ENCODE assay signal across 9 mouse cellular contexts in genomic region chr15:99026259-99026658, GRCm38 (mm10). TPM values are rescaled to one million over a fixed set of nuclear protein-coding genes. Genes with fewer than 3 reads are reported as not detected.
A peak's percentile ranks its signal among the peaks of the same experiment; 100 is the strongest.
DNase-seq lines count a peak whose midpoint lies in the region; ATAC-seq lines count a peak whose summit lies in the region.
"Had no signal": no experiment of that assay in that cellular context is flagged by ENCODE, and none has a peak within 500 bp of the region (broad histone marks: within the 10 kb centered on the region; RNA-seq: fewer than 3 reads in every experiment).

No protein-coding gene starts in this region.

- H3K4me2 ChIP-seq in forebrain, embryonic 14.5 days (ENCODE audit: low read length) = no peak overlapping the region
- no peak overlapping the region for H3K4me2 ChIP-seq in forebrain, embryonic 16.5 days (ENCODE audit: low read length)
- no peak overlapping the region for H3K4me2 ChIP-seq in neural tube, embryonic 11.5 days (ENCODE audit: low read depth)
- no peak overlapping the region for H3K4me2 ChIP-seq in neural tube, embryonic 15.5 days
- H3K4me2 ChIP-seq in embryonic facial prominence, embryonic 11.5 days (ENCODE audit: low read depth, low read length) = no peak overlapping the region

- H3K4me3 ChIP-seq in forebrain, embryonic 14.5 days (ENCODE audit: low read depth, low read length) = no peak overlapping the region
- no peak overlapping the region for H3K4me3 ChIP-seq in forebrain, embryonic 16.5 days (replicated peaks; ENCODE audit: low read length)
- H3K4me3 ChIP-seq in neural tube, embryonic 11.5 days (ENCODE audit: low read depth, low read length) = no peak overlapping the region
- no peak overlapping the region for H3K4me3 ChIP-seq in neural tube, embryonic 15.5 days (replicated peaks)
- no peak overlapping the region for H3K4me3 ChIP-seq in embryonic facial prominence, embryonic 11.5 days (ENCODE audit: low read depth, low read length)

- no peaks in the 10 kb centered on the region for H3K36me3 ChIP-seq in forebrain, embryonic 14.5 days (ENCODE audit: control insufficient read depth, insufficient read depth, low read length)
- H3K36me3 ChIP-seq in forebrain, embryonic 16.5 days (ENCODE audit: control insufficient read depth, insufficient read depth) = no peaks in the 10 kb centered on the region
- no peaks in the 10 kb centered on the region for H3K36me3 ChIP-seq in neural tube, embryonic 11.5 days (ENCODE audit: control insufficient read depth, insufficient read depth, low read length)
- no peaks in the 10 kb centered on the region for H3K36me3 ChIP-seq in neural tube, embryonic 15.5 days
- no peaks in the 10 kb centered on the region for H3K36me3 ChIP-seq in embryonic facial prominence, embryonic 11.5 days (replicated peaks; ENCODE audit: control insufficient read depth, insufficient read depth, low read depth, low read length)

- DNase-seq in forebrain, embryonic 14.5 days (ENCODE audit: low spot score) = peak; percentile 48
- DNase-seq in neural tube, embryonic 11.5 days (ENCODE audit: low spot score) = peak; percentile 43
- DNase-seq in embryonic facial prominence, embryonic 11.5 days (ENCODE audit: low spot score) = peak; percentile 60
- peak; percentile 78 for DNase-seq in thymus, postnatal 4 days
- no peak for DNase-seq in gastrocnemius, postnatal 4 days (ENCODE audit: low spot score in 2 of 2)
- DNase-seq in heart, adult 11 months = no peak
- DNase-seq: adrenal gland, adult 8-10 months had no signal

- WGBS in forebrain, embryonic 14.5 days = 56% methylated on average over 4 of the region's 4 CpGs
- 67% methylated on average over 4 of the region's 4 CpGs for WGBS in forebrain, embryonic 16.5 days
- WGBS in neural tube, embryonic 11.5 days = 62% methylated on average over 4 of the region's 4 CpGs
- WGBS in neural tube, embryonic 15.5 days = 54% methylated on average over 4 of the region's 4 CpGs
- 60% methylated on average over 4 of the region's 4 CpGs for WGBS in embryonic facial prominence, embryonic 11.5 days

- peaks cover 12% of the 10 kb centered on the region for H3K4me1 ChIP-seq in forebrain, embryonic 14.5 days (ENCODE audit: control insufficient read depth, insufficient read depth, low read length)
- peaks cover 18% of the 10 kb centered on the region for H3K4me1 ChIP-seq in forebrain, embryonic 16.5 days (replicated peaks; ENCODE audit: control insufficient read depth, insufficient read depth, low read length)
- H3K4me1 ChIP-seq in neural tube, embryonic 11.5 days (ENCODE audit: control insufficient read depth, insufficient read depth, low read length) = peaks cover 8% of the 10 kb centered on the region
- peaks cover 18% of the 10 kb centered on the region for H3K4me1 ChIP-seq in neural tube, embryonic 15.5 days
- H3K4me1 ChIP-seq in embryonic facial prominence, embryonic 11.5 days (ENCODE audit: control insufficient read depth, insufficient read depth, low read length) = no peaks in the 10 kb centered on the region

- no peak overlapping the region for H3K27ac ChIP-seq in forebrain, embryonic 14.5 days (ENCODE audit: low read depth, low read length)
- H3K27ac ChIP-seq in forebrain, embryonic 16.5 days (ENCODE audit: low read length) = no peak overlapping the region
- H3K27ac ChIP-seq in neural tube, embryonic 11.5 days (ENCODE audit: low read depth, low read length) = no peak overlapping the region
- no peak overlapping the region for H3K27ac ChIP-seq in neural tube, embryonic 15.5 days (replicated peaks)
- H3K27ac ChIP-seq in embryonic facial prominence, embryonic 11.5 days (replicated peaks; ENCODE audit: low read depth, low read length) = no peak overlapping the region

- ATAC-seq in forebrain, embryonic 14.5 days = no peak
- no peak for ATAC-seq in forebrain, embryonic 16.5 days
- ATAC-seq in neural tube, embryonic 11.5 days (ENCODE audit: insufficient read depth, low FRiP score, low TSS enrichment) = no peak
- no peak for ATAC-seq in neural tube, embryonic 15.5 days (ENCODE audit: low FRiP score)
- no peak for ATAC-seq in embryonic facial prominence, embryonic 11.5 days (replicated peaks; ENCODE audit: insufficient number of reproducible peaks, low FRiP score, low TSS enrichment, low read depth)

- H3K9ac ChIP-seq in forebrain, embryonic 14.5 days (ENCODE audit: low read length) = no peak overlapping the region
- no peak overlapping the region for H3K9ac ChIP-seq in forebrain, embryonic 16.5 days (replicated peaks; ENCODE audit: low read depth, low read length)
- H3K9ac ChIP-seq in neural tube, embryonic 11.5 days (ENCODE audit: low read length) = no peak overlapping the region
- H3K9ac ChIP-seq in neural tube, embryonic 15.5 days (replicated peaks) = no peak overlapping the region
- H3K9ac ChIP-seq in embryonic facial prominence, embryonic 11.5 days (replicated peaks; ENCODE audit: low read length) = no peak overlapping the region

- no peaks in the 10 kb centered on the region for H3K27me3 ChIP-seq in forebrain, embryonic 14.5 days (replicated peaks; ENCODE audit: control insufficient read depth, insufficient read depth, low read length)
- H3K27me3 ChIP-seq in forebrain, embryonic 16.5 days (replicated peaks; ENCODE audit: control insufficient read depth, insufficient read depth, low read length) = no peaks in the 10 kb centered on the region; the same call in 1 of the 2 replicates
- H3K27me3 ChIP-seq in neural tube, embryonic 11.5 days (ENCODE audit: control insufficient read depth, insufficient read depth, low read length) = no peaks in the 10 kb centered on the region
- peaks cover 18% of the 10 kb centered on the region for H3K27me3 ChIP-seq in neural tube, embryonic 15.5 days (replicated peaks)
- no peaks in the 10 kb centered on the region for H3K27me3 ChIP-seq in embryonic facial prominence, embryonic 11.5 days (ENCODE audit: control insufficient read depth, insufficient read depth, low read length)

- H3K9me3 ChIP-seq in forebrain, embryonic 14.5 days (replicated peaks; ENCODE audit: control insufficient read depth, low read length) = peaks cover 2% of the 10 kb centered on the region; the same call in 1 of the 2 replicates
- no peaks in the 10 kb centered on the region for H3K9me3 ChIP-seq in forebrain, embryonic 16.5 days (ENCODE audit: control insufficient read depth, low read length)
- H3K9me3 ChIP-seq in neural tube, embryonic 11.5 days (ENCODE audit: control insufficient read depth, low read length) = no peaks in the 10 kb centered on the region; the same call in 1 of the 2 replicates
- H3K9me3 ChIP-seq in neural tube, embryonic 15.5 days (replicated peaks) = no peaks in the 10 kb centered on the region
- H3K9me3 ChIP-seq in embryonic facial prominence, embryonic 11.5 days (replicated peaks; ENCODE audit: control insufficient read depth, low read length) = no peaks in the 10 kb centered on the region

RNA-seq across cellular contexts. Expression of gene Tuba1c, which starts 3.4 kb away (rescaled TPM):
- 56.7 and 93.1 TPM in 2 replicates for polyA plus RNA-seq in forebrain, embryonic 14.5 days (2014; fragmentation: Nextera tagmentation; extraction: Ambion mirVana)
- polyA plus RNA-seq in forebrain, embryonic 16.5 days (2015; fragmentation: Nextera tagmentation; extraction: Ambion mirVana) = 42.1 and 48.9 TPM in 2 replicates
- polyA plus RNA-seq in neural tube, embryonic 11.5 days (2014; fragmentation: Nextera tagmentation; extraction: Ambion mirVana) = 109 and 112 TPM in 2 replicates
- polyA plus RNA-seq in neural tube, embryonic 15.5 days (2015; fragmentation: Nextera tagmentation; extraction: Ambion mirVana) = 12.4 and 52.6 TPM in 2 replicates
- polyA plus RNA-seq in embryonic facial prominence, embryonic 11.5 days (2014; fragmentation: Nextera tagmentation; extraction: Ambion mirVana) = 132 and 138 TPM in 2 replicates
- total RNA-seq in gastrocnemius, postnatal 4 days (2021) = 10 to 100 TPM; 62.2 to 80.4 TPM

RNA-seq across cellular contexts. Expression of gene Prph, which starts 28.7 kb away (rescaled TPM):
- 0.84 and 1.0 TPM in 2 replicates for polyA plus RNA-seq in forebrain, embryonic 14.5 days (2014; fragmentation: Nextera tagmentation; extraction: Ambion mirVana)
- polyA plus RNA-seq in forebrain, embryonic 16.5 days (2015; fragmentation: Nextera tagmentation; extraction: Ambion mirVana) = 1.3 and 2.2 TPM in 2 replicates
- 38.7 and 54.0 TPM in 2 replicates for polyA plus RNA-seq in neural tube, embryonic 11.5 days (2014; fragmentation: Nextera tagmentation; extraction: Ambion mirVana)
- polyA plus RNA-seq in neural tube, embryonic 15.5 days (2015; fragmentation: Nextera tagmentation; extraction: Ambion mirVana) = 185 and 209 TPM in 2 replicates
- polyA plus RNA-seq in embryonic facial prominence, embryonic 11.5 days (2014; fragmentation: Nextera tagmentation; extraction: Ambion mirVana) = 17.1 and 20.6 TPM in 2 replicates
- total RNA-seq in gastrocnemius, postnatal 4 days (2021) = 1 to 10 TPM; 3.0 to 4.7 TPM

RNA-seq across cellular contexts. Expression of gene Troap, which starts 48.1 kb away (rescaled TPM):
- 11.0 and 13.6 TPM in 2 replicates for polyA plus RNA-seq in forebrain, embryonic 14.5 days (2014; fragmentation: Nextera tagmentation; extraction: Ambion mirVana)
- polyA plus RNA-seq in forebrain, embryonic 16.5 days (2015; fragmentation: Nextera tagmentation; extraction: Ambion mirVana) = 15.9 and 17.3 TPM in 2 replicates
- 23.3 and 25.9 TPM in 2 replicates for polyA plus RNA-seq in neural tube, embryonic 11.5 days (2014; fragmentation: Nextera tagmentation; extraction: Ambion mirVana)
- 4.6 and 10.3 TPM in 2 replicates for polyA plus RNA-seq in neural tube, embryonic 15.5 days (2015; fragmentation: Nextera tagmentation; extraction: Ambion mirVana)
- polyA plus RNA-seq in embryonic facial prominence, embryonic 11.5 days (2014; fragmentation: Nextera tagmentation; extraction: Ambion mirVana) = 20.6 and 23.8 TPM in 2 replicates
- 10 to 100 TPM in 1 of 2 experiments, 1 to 10 TPM in 1; 5.9 to 10.6 TPM for total RNA-seq in gastrocnemius, postnatal 4 days (2021)

Comparison
In these comparisons a context has a peak if more than half of its experiments do, and no peak if none do; other contexts are left out.
1. DNase-seq: peak in forebrain, embryonic 14.5 days (single experiment), neural tube, embryonic 11.5 days (single experiment), embryonic facial prominence, embryonic 11.5 days (single experiment) and thymus, postnatal 4 days (single experiment); none in gastrocnemius, postnatal 4 days (0 of 2) and heart, adult 11 months (single experiment).